Mouse (Mus musculus) liver, embryonic 14.5 days (tissue): ENCODE measurements at regions not wholly inside any gene's neighbourhood (a gene's known extent, or its start where the extent isn't known, plus 50 kb on each side); places are given as distances from the start of the nearest gene placed in this dataset.

Experiments used
- ATAC-seq: fragments of 200-750 bp; cut with Nextera tagmentation; 2 replicates; pipeline ENCODE4 v1.8.0; 2017; ENCODE audit warnings: moderate number of reproducible peaks, mild to moderate bottlenecking, moderate library complexity; ENCODE audit not compliant: insufficient read depth
- DNase-seq, 3 experiments: peaks; one replicate each; pipeline ENCODE4 v3.0.0-alpha.2; 2012 to 2013; ENCODE audit warnings: low read depth in 3 of 3, low spot score in 3 of 3
- H3K27ac ChIP-seq: fragments of 300-500 bp; sonication (generic); 2 replicates; pipeline ENCODE4 v1.5.1; 2014; ENCODE audit warnings: moderate library complexity, mild to moderate bottlenecking, control low read depth, inconsistent platforms
- H3K27me3 ChIP-seq: fragments of 300-500 bp; sonication (generic); 2 replicates; pipeline ENCODE4 v1.6.1; 2014; ENCODE audit warnings: mild to moderate bottlenecking, low read length, moderate library complexity; ENCODE audit not compliant: control insufficient read depth, insufficient read depth
- H3K36me3 ChIP-seq: fragments of 300-500 bp; sonication (generic); replicated peaks from 2 replicates; pipeline ENCODE4 v1.6.1; 2014; ENCODE audit warnings: low read depth; ENCODE audit not compliant: control insufficient read depth, insufficient read depth
- H3K4me1 ChIP-seq, 2 experiments: fragments of 200-500 bp in 1 of 2; fragments of 300-500 bp in 1 of 2; sonication (generic) in 1 of 2; replicated peaks; 2 replicates each; pipeline ENCODE4 v1.6.1; 2012 to 2014; ENCODE audit warnings: antibody characterized with exemption in 1 of 2, inconsistent platforms in 1 of 2, low read length in 1 of 2; ENCODE audit not compliant: control insufficient read depth in 2 of 2, insufficient read depth in 2 of 2
- H3K4me2 ChIP-seq: fragments of 300-500 bp; sonication (generic); 2 replicates; pipeline ENCODE4 v1.6.1; 2014; ENCODE audit warnings: low read depth, mild to moderate bottlenecking, control low read depth, moderate library complexity
- H3K4me3 ChIP-seq, 2 experiments: fragments of 200-500 bp in 1 of 2; fragments of 300-500 bp in 1 of 2; sonication (generic) in 1 of 2; 2 replicates each; pipeline ENCODE4 v1.5.1; 2012 to 2014; ENCODE audit warnings: low read depth in 2 of 2, low read length in 2 of 2, mild to moderate bottlenecking in 2 of 2, control low read depth in 1 of 2, inconsistent platforms in 1 of 2, moderate library complexity in 1 of 2; ENCODE audit not compliant: insufficient read depth in 1 of 2
- H3K9ac ChIP-seq: fragments of 300-500 bp; sonication (generic); replicated peaks from 2 replicates; pipeline ENCODE4 v1.6.1; 2014; ENCODE audit warnings: mild to moderate bottlenecking, control low read depth, moderate library complexity
- H3K9me3 ChIP-seq: fragments of 300-500 bp; sonication (generic); 2 replicates; pipeline ENCODE4 v1.6.1; 2016; ENCODE audit warnings: low read length, mixed read lengths; ENCODE audit not compliant: control insufficient read depth
- CTCF ChIP-seq: IDR thresholded peaks from 2 replicates; pipeline ENCODE4 v1.5.1; 2016; ENCODE audit warnings: antibody characterized with exemption, low read depth, control low read depth
- EP300 ChIP-seq: IDR thresholded peaks from 2 replicates; pipeline ENCODE4 v1.6.1; 2016; ENCODE audit warnings: antibody characterized with exemption, low read depth
- WGBS: fragments of 180-500 bp; shearing (Covaris S2); extraction: QIAGEN DNeasy Blood & Tissue Kit; methylation state at CpG from one replicate; pipeline ENCODE4 v1.1.7; 2014; ENCODE audit not compliant: insufficient replicate concordance; 5-methylcytosine and 5-hydroxymethylcytosine counted together

- Histone ChIP-seq H3K36me3 (no peaks in the 10 kb centered on the region), H3K27ac (no peak overlapping the region), H3K4me3 (no peak overlapping the region), H3K9me3 (no peaks in the 10 kb centered on the region), H3K27me3 (no peaks in the 10 kb centered on the region), H3K4me1 (no peaks in the 10 kb centered on the region), H3K9ac (no peak overlapping the region), H3K4me2 (no peak overlapping the region)
- ATAC-seq (no peak), DNase-seq (no peak)
- 55% methylated on average over 4 of the region's 4 CpGs for WGBS
- TF ChIP-seq CTCF, result no peak
- no peak for TF ChIP-seq EP300
Observed at GRCm38 (mm10) chr3:35306013-35306412, 447.9 kb upstream of the Atp11b start.

- Histone ChIP-seq H3K36me3 (no peaks in the 10 kb centered on the region), H3K4me1 (no peaks in the 10 kb centered on the region), H3K4me2 (no peak overlapping the region), H3K27ac (no peak overlapping the region), H3K27me3 (no peaks in the 10 kb centered on the region), H3K4me3 (no peak overlapping the region), H3K9ac (no peak overlapping the region), H3K9me3 (no peaks in the 10 kb centered on the region)
- ATAC-seq, result no peak
- DNase-seq, result no peak
- WGBS, result 64% methylated on average over 10 of the region's 10 CpGs
- TF ChIP-seq EP300 (no peak), CTCF (no peak)
Observed at GRCm38 (mm10) chr3:35314177-35314576, 439.7 kb upstream of the Atp11b start.

DNA sequence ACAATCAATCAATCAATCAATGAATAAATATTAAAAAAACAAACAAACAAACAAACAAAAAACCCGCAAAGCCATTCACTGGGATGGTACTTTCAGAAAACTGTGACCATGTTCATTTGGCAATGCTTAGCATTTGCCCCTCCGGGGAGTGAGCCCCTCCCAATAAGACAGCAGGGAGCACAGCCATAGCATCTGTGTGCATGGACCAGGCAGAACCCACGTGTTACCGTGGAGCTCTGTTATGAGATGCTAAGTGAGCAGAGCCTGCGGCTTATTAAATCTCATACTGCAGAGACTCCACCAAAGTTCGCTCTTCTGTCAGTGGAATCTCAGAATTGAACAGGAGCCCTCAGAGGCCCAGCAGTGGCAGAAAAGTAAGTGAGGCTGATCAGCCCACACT lies 438.7 kb upstream of the Atp11b start:
- 69% methylated on average over 6 of the region's 6 CpGs for WGBS

DNA sequence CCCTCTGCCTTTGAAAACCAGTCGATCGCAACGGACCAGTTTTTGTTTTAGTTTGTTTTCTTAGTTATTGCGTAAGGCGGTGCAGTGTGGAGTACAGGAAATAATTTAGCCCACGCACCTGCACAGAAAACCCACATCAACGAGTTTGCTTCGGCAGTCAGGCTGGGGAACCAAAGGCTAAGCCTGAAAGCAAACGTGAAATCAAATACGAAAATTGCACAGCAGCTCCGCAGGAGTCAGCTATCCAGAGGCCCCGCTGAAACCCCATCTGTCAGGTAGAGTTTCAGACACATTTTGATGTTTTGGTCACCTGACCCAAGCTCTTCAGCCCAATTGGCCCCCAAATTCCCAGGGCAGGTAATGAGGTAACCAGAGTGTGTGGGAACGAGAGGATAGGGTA lies 435.6 kb upstream of the Atp11b start:
- H3K36me3 ChIP-seq, result no peaks in the 10 kb centered on the region
- no peak overlapping the region for H3K27ac ChIP-seq
- no peak overlapping the region for H3K4me3 ChIP-seq
- DNase-seq, result no peak
- 49% methylated on average over 13 of the region's 13 CpGs for WGBS
- no peaks in the 10 kb centered on the region for H3K9me3 ChIP-seq
- no peaks in the 10 kb centered on the region for H3K27me3 ChIP-seq
- H3K4me1 ChIP-seq, result no peaks in the 10 kb centered on the region
- ATAC-seq, result no peak
- TF ChIP-seq CTCF (no peak), EP300 (no peak)
- H3K9ac ChIP-seq, result no peak overlapping the region
- H3K4me2 ChIP-seq, result no peak overlapping the region; the same call in 1 of the 2 replicates

More for the DNA sequence above, 438.7 kb upstream of the Atp11b start:
- Histone ChIP-seq H3K9ac (no peak overlapping the region), H3K27ac (no peak overlapping the region), H3K36me3 (no peaks in the 10 kb centered on the region), H3K4me2 (no peak overlapping the region), H3K4me3 (no peak overlapping the region), H3K4me1 (no peaks in the 10 kb centered on the region), H3K27me3 (no peaks in the 10 kb centered on the region), H3K9me3 (no peaks in the 10 kb centered on the region)
- no peak for ATAC-seq
- no peak for TF ChIP-seq CTCF
- TF ChIP-seq EP300, result no peak
- no peak for DNase-seq

- no peak for TF ChIP-seq CTCF
- TF ChIP-seq EP300, result no peak
- Histone ChIP-seq H3K4me1 (no peaks in the 10 kb centered on the region), H3K36me3 (no peaks in the 10 kb centered on the region), H3K27ac (no peak overlapping the region), H3K9ac (no peak overlapping the region), H3K4me2 (no peak overlapping the region), H3K4me3 (no peak overlapping the region), H3K27me3 (no peaks in the 10 kb centered on the region), H3K9me3 (no peaks in the 10 kb centered on the region)
- no peak for ATAC-seq
- 45% methylated on average over 7 of the region's 7 CpGs for WGBS
- no peak for DNase-seq
Observed at GRCm38 (mm10) chr3:35320844-35321393, 433.0 kb upstream of the Atp11b start.
